Mouse (Mus musculus) midbrain, embryonic 14.5 days (tissue): ENCODE measurements around the gene Fto. TPM values are rescaled to one million over a fixed set of nuclear protein-coding genes. Genes with fewer than 3 reads are reported as not detected.

Source experiments
- ATAC-seq: fragments of 200-750 bp; cut with Nextera tagmentation; 2 replicates; pipeline ENCODE4 v1.8.0; 2017; ENCODE audit warnings: moderate number of reproducible peaks, moderate library complexity; ENCODE audit not compliant: low FRiP score, low TSS enrichment
- DNase-seq: peaks from one replicate; pipeline ENCODE4 v3.0.0-alpha.2; 2015
- H3K27ac ChIP-seq: fragments of 300-500 bp; sonication (generic); replicated peaks from 2 replicates; pipeline ENCODE4 v1.5.1; 2014; ENCODE audit warnings: mild to moderate bottlenecking, low read depth, low read length, moderate library complexity
- H3K27me3 ChIP-seq: fragments of 300-500 bp; sonication (generic); 2 replicates; pipeline ENCODE4 v1.6.1; 2014; ENCODE audit warnings: low read length, control low read depth, mixed read lengths; ENCODE audit not compliant: control insufficient read depth, insufficient read depth
- H3K36me3 ChIP-seq: fragments of 300-500 bp; sonication (generic); 2 replicates; pipeline ENCODE4 v1.6.1; 2014; ENCODE audit warnings: low read length, control low read depth; ENCODE audit not compliant: control insufficient read depth, insufficient read depth
- H3K4me1 ChIP-seq: fragments of 300-500 bp; sonication (generic); 2 replicates; pipeline ENCODE4 v1.6.1; 2014; ENCODE audit warnings: mild to moderate bottlenecking, antibody characterized with exemption, low read length, control low read depth; ENCODE audit not compliant: control insufficient read depth, insufficient read depth
- H3K4me2 ChIP-seq: fragments of 300-500 bp; sonication (generic); 2 replicates; pipeline ENCODE4 v1.6.1; 2014; ENCODE audit warnings: mild to moderate bottlenecking, low read length, moderate library complexity
- H3K4me3 ChIP-seq: fragments of 300-500 bp; sonication (generic); replicated peaks from 2 replicates; pipeline ENCODE4 v1.5.1; 2014; ENCODE audit warnings: low read depth, low read length
- H3K9ac ChIP-seq: fragments of 300-500 bp; sonication (generic); replicated peaks from 2 replicates; pipeline ENCODE4 v1.6.1; 2014; ENCODE audit warnings: mild to moderate bottlenecking, low read length, moderate library complexity
- H3K9me3 ChIP-seq: fragments of 300-500 bp; sonication (generic); 2 replicates; pipeline ENCODE4 v1.6.1; 2016; ENCODE audit warnings: low read length, control low read depth, mixed read lengths; ENCODE audit not compliant: control insufficient read depth
- WGBS: fragments of 180-500 bp; shearing (Covaris S2); extraction: QIAGEN DNeasy Blood & Tissue Kit; methylation state at CpG from one replicate; pipeline ENCODE4 v1.1.7; 2014; 5-methylcytosine and 5-hydroxymethylcytosine counted together
- polyA plus RNA-seq: library from polyadenylated mRNA; unstranded; fragments of >200 nt; fragmentation: Nextera tagmentation; extraction: Ambion mirVana; gene quantifications from 2 replicates; pipeline ENCODE4 v1.2.1, GENCODE M21; 2014

The Fto gene
- polyA plus RNA-seq, 1 experiment from 2014 or later = 161 TPM

- WGBS = 94% methylated on average over 7 of the region's 7 CpGs
Observed at GRCm38 (mm10) chr8:91404311-91404710, 91.0 kb downstream of the Fto start.

GRCm38 (mm10) chr8:91405099-91405498 lies 91.8 kb downstream of the Fto start:
- WGBS = 91% methylated on average over 7 of the region's 7 CpGs
- no peak for DNase-seq
- H3K4me1 ChIP-seq = no peaks in the 10 kb centered on the region
- no peaks in the 10 kb centered on the region for H3K9me3 ChIP-seq
- H3K4me3 ChIP-seq = no peak overlapping the region
- H3K27ac ChIP-seq = no peak overlapping the region
- no peak overlapping the region for H3K9ac ChIP-seq
- no peak overlapping the region for H3K4me2 ChIP-seq
- H3K27me3 ChIP-seq = no peaks in the 10 kb centered on the region
- no peak for ATAC-seq
- peaks cover 19% of the 10 kb centered on the region; the same call in 1 of the 2 replicates for H3K36me3 ChIP-seq

More at GRCm38 (mm10) chr8:91404311-91404710, 91.0 kb downstream of the Fto start:
- Histone ChIP-seq H3K27ac (no peak overlapping the region), H3K27me3 (no peaks in the 10 kb centered on the region), H3K9me3 (no peaks in the 10 kb centered on the region), H3K4me2 (no peak overlapping the region), H3K4me3 (no peak overlapping the region), H3K9ac (no peak overlapping the region), H3K36me3 (peaks cover 12% of the 10 kb centered on the region; the same call in 1 of the 2 replicates), H3K4me1 (no peaks in the 10 kb centered on the region)
- ATAC-seq (no peak), DNase-seq (no peak)

GRCm38 (mm10) chr8:91406624-91407290 lies 93.4 kb downstream of the Fto start:
- no peak for DNase-seq
- 94% methylated on average over 14 of the region's 14 CpGs for WGBS

GRCm38 (mm10) chr8:91407880-91408279 lies 94.6 kb downstream of the Fto start:
- H3K27ac ChIP-seq = no peak overlapping the region
- no peaks in the 10 kb centered on the region for H3K4me1 ChIP-seq
- H3K36me3 ChIP-seq = peaks cover 19% of the 10 kb centered on the region; the same call in 1 of the 2 replicates
- no peaks in the 10 kb centered on the region for H3K9me3 ChIP-seq
- no peak for DNase-seq
- no peak overlapping the region for H3K9ac ChIP-seq
- no peaks in the 10 kb centered on the region for H3K27me3 ChIP-seq
- 85% methylated on average over 4 of the region's 4 CpGs for WGBS
- no peak for ATAC-seq
- no peak overlapping the region for H3K4me3 ChIP-seq
- no peak overlapping the region for H3K4me2 ChIP-seq

More at GRCm38 (mm10) chr8:91406624-91407290, 93.4 kb downstream of the Fto start:
- ATAC-seq = no peak
- no peaks in the 10 kb centered on the region for H3K4me1 ChIP-seq
- no peak overlapping the region for H3K9ac ChIP-seq
- no peaks in the 10 kb centered on the region for H3K27me3 ChIP-seq
- peaks cover 19% of the 10 kb centered on the region; the same call in 1 of the 2 replicates for H3K36me3 ChIP-seq
- no peak overlapping the region for H3K27ac ChIP-seq
- H3K4me3 ChIP-seq = no peak overlapping the region
- H3K9me3 ChIP-seq = no peaks in the 10 kb centered on the region
- H3K4me2 ChIP-seq = no peak overlapping the region

GRCm38 (mm10) chr8:91410007-91410406 lies 96.7 kb downstream of the Fto start:
- Histone ChIP-seq H3K9ac (no peak overlapping the region), H3K4me1 (no peaks in the 10 kb centered on the region), H3K36me3 (peaks cover 10% of the 10 kb centered on the region; the same call in 1 of the 2 replicates), H3K9me3 (no peaks in the 10 kb centered on the region), H3K27me3 (no peaks in the 10 kb centered on the region), H3K4me3 (no peak overlapping the region), H3K4me2 (no peak overlapping the region), H3K27ac (no peak overlapping the region)
- WGBS = 90% methylated on average over 12 of the region's 12 CpGs
- DNase-seq (no peak), ATAC-seq (no peak)

GRCm38 (mm10) chr8:91424491-91425074 lies 111.3 kb downstream of the Fto start:
- Histone ChIP-seq H3K9me3 (no peaks in the 10 kb centered on the region), H3K9ac (no peak overlapping the region), H3K4me1 (no peaks in the 10 kb centered on the region), H3K4me2 (no peak overlapping the region), H3K27ac (no peak overlapping the region), H3K4me3 (no peak overlapping the region), H3K36me3 (no peaks in the 10 kb centered on the region), H3K27me3 (no peaks in the 10 kb centered on the region)
- ATAC-seq (no peak), DNase-seq (no peak)
- WGBS = 93% methylated on average over 5 of the region's 5 CpGs

GRCm38 (mm10) chr8:91425251-91425866 lies 112.0 kb downstream of the Fto start:
- ATAC-seq (no peak), DNase-seq (no peak)
- no peaks in the 10 kb centered on the region for H3K9me3 ChIP-seq
- no peak overlapping the region for H3K9ac ChIP-seq
- no peak overlapping the region for H3K4me2 ChIP-seq
- no peaks in the 10 kb centered on the region for H3K36me3 ChIP-seq
- H3K4me3 ChIP-seq = no peak overlapping the region
- no peaks in the 10 kb centered on the region for H3K4me1 ChIP-seq
- no peaks in the 10 kb centered on the region for H3K27me3 ChIP-seq
- H3K27ac ChIP-seq = no peak overlapping the region
- 89% methylated on average over 10 of the region's 10 CpGs for WGBS

- no peak overlapping the region for H3K4me3 ChIP-seq
- no peak for DNase-seq
- ATAC-seq = no peak
- 78% methylated on average over 1 of the region's 1 CpGs for WGBS
- H3K27me3 ChIP-seq = no peaks in the 10 kb centered on the region
- no peaks in the 10 kb centered on the region for H3K4me1 ChIP-seq
- no peak overlapping the region for H3K27ac ChIP-seq
- H3K36me3 ChIP-seq = no peaks in the 10 kb centered on the region
- no peaks in the 10 kb centered on the region for H3K9me3 ChIP-seq
- H3K9ac ChIP-seq = no peak overlapping the region
- no peak overlapping the region for H3K4me2 ChIP-seq
Observed at GRCm38 (mm10) chr8:91426496-91426895, 113.2 kb downstream of the Fto start.
